Mouse (Mus musculus): Measurements from ENCODE around the gene Mpo. TPM values are rescaled to one million over a fixed set of nuclear protein-coding genes. Genes with fewer than 3 reads are reported as not detected.

The Mpo gene
- polyA plus RNA-seq, 1 experiment from 2014 or later = 5.0 TPM

MicroRNA genes within 50 kb of the gene (microRNA counts, 519-probe panel; counts per million panel counts)
- microRNA mmu-miR-142-3p = 3,586 counts per million, percentile 71 among the panel's probes with 10 or more counts
- microRNA mmu-miR-142-5p = 3,839 counts per million, percentile 76 among the panel's probes with 10 or more counts

Small RNA genes within 50 kb of the gene (microRNA-seq; reads per million reads assigned to microRNA genes)
- gene Mir142 (not detected), gene Mir142b (not detected)

Other genes starting within 250 kb of the Mpo start
- not detected in 2 replicates for gene Gm11492, start 226.9 kb upstream of the Mpo start, polyA plus RNA-seq (2014; fragmentation: Nextera tagmentation; extraction: Ambion mirVana)
- gene Sept4, start 224.7 kb upstream of the Mpo start, polyA plus RNA-seq (2014; fragmentation: Nextera tagmentation; extraction: Ambion mirVana) = 15.7 and 15.8 TPM in 2 replicates
- 30.5 and 32.0 TPM in 2 replicates for gene Mtmr4, start 201.4 kb upstream of the Mpo start, polyA plus RNA-seq (2014; fragmentation: Nextera tagmentation; extraction: Ambion mirVana)
- 0.21 and 0.41 TPM in 2 replicates for gene Hsf5, start 176.4 kb upstream of the Mpo start, polyA plus RNA-seq (2014; fragmentation: Nextera tagmentation; extraction: Ambion mirVana)
- gene Rnf43, start 130.9 kb upstream of the Mpo start, polyA plus RNA-seq (2014; fragmentation: Nextera tagmentation; extraction: Ambion mirVana) = 19.7 and 20.2 TPM in 2 replicates
- gene Supt4a, start 56.0 kb upstream of the Mpo start, polyA plus RNA-seq (2014; fragmentation: Nextera tagmentation; extraction: Ambion mirVana) = 133 and 151 TPM in 2 replicates
- 3.1 TPM in 2 replicates for gene Tspoap1, start 33.0 kb upstream of the Mpo start, polyA plus RNA-seq (2014; fragmentation: Nextera tagmentation; extraction: Ambion mirVana)
- 0.14 and 0.25 TPM in 2 replicates for gene Lpo, start 34.7 kb downstream of the Mpo start, polyA plus RNA-seq (2014; fragmentation: Nextera tagmentation; extraction: Ambion mirVana)
- gene Mks1, start 59.6 kb downstream of the Mpo start, polyA plus RNA-seq (2014; fragmentation: Nextera tagmentation; extraction: Ambion mirVana) = 14.6 and 14.7 TPM in 2 replicates
- gene Epx, start 82.0 kb downstream of the Mpo start, polyA plus RNA-seq (2014; fragmentation: Nextera tagmentation; extraction: Ambion mirVana) = 0.25 and 0.32 TPM in 2 replicates
- not detected in 2 replicates for gene Olfr462, start 98.7 kb downstream of the Mpo start, polyA plus RNA-seq (2014; fragmentation: Nextera tagmentation; extraction: Ambion mirVana)
- gene Olfr463, start 103.8 kb downstream of the Mpo start, polyA plus RNA-seq (2014; fragmentation: Nextera tagmentation; extraction: Ambion mirVana) = not detected in 2 replicates
- not detected in 2 replicates for gene Olfr464, start 127.4 kb downstream of the Mpo start, polyA plus RNA-seq (2014; fragmentation: Nextera tagmentation; extraction: Ambion mirVana)
- gene Dynll2, start 194.0 kb downstream of the Mpo start, polyA plus RNA-seq (2014; fragmentation: Nextera tagmentation; extraction: Ambion mirVana) = 14.2 and 16.7 TPM in 2 replicates

Data from stomach, embryonic 14.5 days (tissue).